Mouse (Mus musculus): ENCODE results near the gene Dnajb7. TPM values are rescaled to one million over a fixed set of nuclear protein-coding genes. Genes with fewer than 3 reads are reported as not detected.

Gene Dnajb7
- 0.27 and 1.5 TPM in 2 replicates for polyA plus RNA-seq (2015; fragmentation: Nextera tagmentation; extraction: Ambion mirVana)

DNA sequence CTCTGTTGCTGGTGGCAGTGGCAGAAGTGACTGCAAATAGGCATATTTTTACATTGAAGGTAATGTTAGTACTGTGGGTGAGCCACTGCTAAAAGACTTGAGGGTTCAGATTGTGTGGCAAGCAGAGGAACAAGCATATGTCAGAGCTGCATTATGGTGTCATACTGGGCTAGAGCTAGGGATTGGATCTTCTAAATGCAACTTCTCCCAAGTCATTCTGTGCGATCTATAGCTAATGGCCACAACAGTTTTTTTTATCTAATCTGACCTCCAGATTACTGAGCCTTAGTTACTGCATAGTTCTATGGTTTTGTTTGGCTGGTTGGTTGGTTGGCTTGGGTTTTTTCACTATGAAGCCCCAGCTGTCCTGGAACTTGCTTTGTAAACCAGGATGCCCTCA lies at the start of gene Dnajb7:
Gene Dnajb7 (minus strand): TSS at position 101 of the 400 bp plus-strand sequence.

DNA sequence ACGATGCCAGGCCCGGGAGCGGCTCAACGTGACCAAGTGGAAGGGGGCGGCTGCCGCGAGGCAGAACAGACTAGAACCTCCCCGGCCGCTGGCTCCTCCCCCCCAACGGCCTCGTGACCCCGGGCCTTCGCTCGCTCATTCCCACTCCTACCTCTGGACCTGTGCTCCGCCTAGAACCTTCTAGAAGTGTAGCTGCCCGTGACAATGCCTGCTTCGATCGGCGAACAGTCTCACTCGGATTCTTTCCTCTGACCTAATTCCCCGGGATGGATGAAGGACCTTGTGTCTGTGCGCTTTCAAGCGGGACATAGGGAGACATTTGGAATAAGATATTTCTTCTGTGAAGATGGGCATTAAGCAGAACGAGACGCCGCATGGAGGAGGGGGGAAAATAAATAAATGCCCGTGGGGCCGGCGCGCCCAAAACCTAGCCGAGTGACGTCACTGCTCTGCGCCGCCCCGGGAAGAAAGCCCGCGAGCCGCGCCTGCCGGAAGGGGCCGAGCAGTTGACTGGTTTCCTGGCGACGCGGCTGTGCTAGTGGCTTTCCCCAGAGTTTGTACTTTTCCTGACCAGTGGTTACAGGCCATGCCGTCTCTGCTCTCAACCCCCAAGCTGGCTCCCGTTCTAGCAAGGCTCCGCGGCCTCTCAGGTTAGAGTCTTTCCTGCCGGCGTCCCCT lies 8.3 kb downstream of the Dnajb7 start, which contains the start of the genes St13 and Xpnpep3:
Gene St13 (minus strand): TSS at position 440 of the 678 bp plus-strand sequence.
Gene Xpnpep3 (plus strand): TSS at position 501 of the 678 bp plus-strand sequence.

DNA sequence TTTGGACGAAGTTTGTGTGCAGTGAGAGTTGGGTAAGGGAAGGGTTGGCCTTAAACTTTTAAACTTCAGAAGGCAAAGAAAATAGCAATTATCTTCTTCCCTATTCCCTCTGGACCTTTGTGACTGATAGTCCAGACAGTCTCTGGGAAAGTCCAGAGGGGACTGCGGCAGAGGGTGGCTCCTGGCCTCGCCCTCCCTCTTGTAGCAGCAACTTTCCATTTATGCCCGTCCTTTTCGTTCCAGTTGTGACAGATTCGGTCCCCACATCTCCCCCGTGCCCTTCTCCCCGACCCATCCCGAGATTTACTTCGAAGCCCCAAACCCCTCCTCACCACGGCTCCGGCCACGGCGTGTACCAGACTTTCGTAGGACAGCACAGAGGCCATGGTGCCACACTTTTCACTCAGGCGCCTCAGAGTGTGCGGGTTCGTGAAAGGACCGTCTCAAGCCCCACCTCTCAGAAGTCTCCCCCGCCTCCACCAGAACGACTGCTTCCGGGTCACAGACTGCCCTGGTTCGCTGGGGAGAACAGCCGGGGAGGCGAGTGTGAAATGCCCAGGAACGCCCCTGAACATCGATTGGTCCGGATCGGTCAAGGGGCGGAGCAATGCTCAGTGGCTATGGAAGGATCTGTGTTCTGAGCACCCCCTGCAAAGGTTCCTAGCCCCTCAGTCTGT lies 47.6 kb downstream of the Dnajb7 start, which contains the start of gene Slc25a17:
Gene Slc25a17 (minus strand): TSS at position 468 of the 677 bp plus-strand sequence.

Other genes with a start within 250 kb of the Dnajb7 start
- gene Mrtfa, start 217.5 kb downstream of the Dnajb7 start, polyA plus RNA-seq (2015; fragmentation: Nextera tagmentation; extraction: Ambion mirVana) = 16.9 TPM in 2 replicates
- 1.1 and 1.2 TPM in 2 replicates for gene Mchr1, start 172.8 kb downstream of the Dnajb7 start, polyA plus RNA-seq (2015; fragmentation: Nextera tagmentation; extraction: Ambion mirVana)
- 80.1 and 105 TPM in 2 replicates for gene Slc25a17, start 47.5 kb downstream of the Dnajb7 start, polyA plus RNA-seq (2015; fragmentation: Nextera tagmentation; extraction: Ambion mirVana)
- 113 and 141 TPM in 2 replicates for gene St13, start 8.2 kb downstream of the Dnajb7 start, polyA plus RNA-seq (2015; fragmentation: Nextera tagmentation; extraction: Ambion mirVana)
- 5.3 and 6.7 TPM in 2 replicates for gene Xpnpep3, start 8.2 kb downstream of the Dnajb7 start, polyA plus RNA-seq (2015; fragmentation: Nextera tagmentation; extraction: Ambion mirVana)
- 552 and 576 TPM in 2 replicates for gene Rbx1, start 58.0 kb upstream of the Dnajb7 start, polyA plus RNA-seq (2015; fragmentation: Nextera tagmentation; extraction: Ambion mirVana)
- gene Ep300, start 177.1 kb upstream of the Dnajb7 start, polyA plus RNA-seq (2015; fragmentation: Nextera tagmentation; extraction: Ambion mirVana) = 12.5 and 17.4 TPM in 2 replicates